ENCODE assay signal across 8 mouse cellular contexts in genomic region chr4:140684141-140684871, GRCm38 (mm10). TPM values are rescaled to one million over a fixed set of nuclear protein-coding genes. Genes with fewer than 3 reads are reported as not detected.
A peak's percentile ranks its signal among the peaks of the same experiment; 100 is the strongest.
DNase-seq lines count a peak whose midpoint lies in the region; ATAC-seq and TF ChIP-seq lines count a peak whose summit lies in the region.

No protein-coding gene starts in this region.

- 0 out of 2 replicates have a peak overlapping the region, but pooled peaks have one; percentile 16 for H3K9ac ChIP-seq in ES-Bruce4 (ENCODE audit: low read depth, poor library complexity, severe bottlenecking)
- peak overlapping the region; percentile 54; the same call in 1 of the 2 replicates for H3K9ac ChIP-seq in heart, embryonic 11.5 days (ENCODE audit: low read depth, low read length)
- no peak overlapping the region for H3K9ac ChIP-seq in limb, embryonic 12.5 days (replicated peaks)
- peak overlapping the region; percentile 27 for H3K9ac ChIP-seq in midbrain, embryonic 11.5 days (ENCODE audit: low read length)

- H3K9me3 ChIP-seq in ES-Bruce4 (replicated peaks; ENCODE audit: control insufficient read depth, insufficient read depth, low read length, poor library complexity, severe bottlenecking): no peaks in the 10 kb centered on the region
- H3K9me3 ChIP-seq in heart, embryonic 11.5 days (replicated peaks; ENCODE audit: control insufficient read depth, low read length): no peaks in the 10 kb centered on the region
- H3K9me3 ChIP-seq in limb, embryonic 12.5 days: no peaks in the 10 kb centered on the region
- H3K9me3 ChIP-seq in midbrain, embryonic 11.5 days (ENCODE audit: control insufficient read depth, low read length): no peaks in the 10 kb centered on the region

- no peak for TF ChIP-seq CTCF in ES-Bruce4 (IDR thresholded peaks at IDR 0.05; ENCODE audit: low read depth, low read length)

- WGBS in heart, embryonic 11.5 days (ENCODE audit: insufficient replicate concordance): 5% methylated on average over 16 of the region's 16 CpGs
- under 1% methylated on average over 16 of the region's 16 CpGs for WGBS in limb, embryonic 12.5 days
- WGBS in midbrain, embryonic 11.5 days: 27% methylated on average over 16 of the region's 16 CpGs

- H3K4me2 ChIP-seq in heart, embryonic 11.5 days: peak overlapping the region; percentile 66
- H3K4me2 ChIP-seq in limb, embryonic 12.5 days: peak overlapping the region; percentile 57
- H3K4me2 ChIP-seq in midbrain, embryonic 11.5 days: no peak overlapping the region

- no peak for TF ChIP-seq POLR2A in ES-Bruce4 (IDR thresholded peaks at IDR 0.05; ENCODE audit: insufficient read depth, low read length)

- no peak for TF ChIP-seq EP300 in ES-Bruce4 (IDR thresholded peaks at IDR 0.05; ENCODE audit: insufficient read depth, low read depth, low read length)

- H3K4me3 ChIP-seq in ES-Bruce4 (ENCODE audit: low read depth, low read length): no peak overlapping the region
- H3K4me3 ChIP-seq in heart, embryonic 11.5 days (ENCODE audit: low read depth, low read length): peak overlapping the region; percentile 30
- peak overlapping the region; percentile 17 for H3K4me3 ChIP-seq in limb, embryonic 12.5 days (replicated peaks)
- H3K4me3 ChIP-seq in midbrain, embryonic 11.5 days (ENCODE audit: low read depth, low read length): no peak overlapping the region

- no peaks in the 10 kb centered on the region for H3K36me3 ChIP-seq in ES-Bruce4 (ENCODE audit: control insufficient read depth, insufficient read depth, low read length, poor library complexity, severe bottlenecking)
- H3K36me3 ChIP-seq in heart, embryonic 11.5 days (ENCODE audit: control insufficient read depth, insufficient read depth, low read length): no peaks in the 10 kb centered on the region
- H3K36me3 ChIP-seq in limb, embryonic 12.5 days: no peaks in the 10 kb centered on the region
- H3K36me3 ChIP-seq in midbrain, embryonic 11.5 days (ENCODE audit: control insufficient read depth, insufficient read depth, low read length): no peaks in the 10 kb centered on the region

- peak; percentile 71 for DNase-seq in c-Kit-positive CD71-negative TER-119-negative erythroid progenitor cells, embryonic 14.5 days (ENCODE audit: low read depth)
- DNase-seq in midbrain, embryonic 11.5 days (ENCODE audit: low spot score, missing footprints): no peak
- no peak for DNase-seq in layer of hippocampus, adult 8-10 months (ENCODE audit: low spot score in 2 of 2)
- DNase-seq in testis, postnatal 10 days (ENCODE audit: low spot score): no peak
- DNase-seq in urinary bladder, postnatal 10 days (ENCODE audit: low spot score): no peak

- peak overlapping the region; percentile 38; the same call in 1 of the 2 replicates for H3K27ac ChIP-seq in ES-Bruce4 (ENCODE audit: insufficient read depth, low read length)
- peak overlapping the region; percentile 59; the same call in 1 of the 2 replicates for H3K27ac ChIP-seq in heart, embryonic 11.5 days (ENCODE audit: low read depth, low read length)
- H3K27ac ChIP-seq in limb, embryonic 12.5 days: peak overlapping the region; percentile 68
- H3K27ac ChIP-seq in midbrain, embryonic 11.5 days (ENCODE audit: low read depth, low read length): peak overlapping the region; percentile 6; the same call in 1 of the 2 replicates

- no peaks in the 10 kb centered on the region for H3K27me3 ChIP-seq in ES-Bruce4 (ENCODE audit: control insufficient read depth, insufficient read depth, low read length, poor library complexity, severe bottlenecking)
- no peaks in the 10 kb centered on the region for H3K27me3 ChIP-seq in heart, embryonic 11.5 days (ENCODE audit: control insufficient read depth, insufficient read depth, low read length)
- H3K27me3 ChIP-seq in limb, embryonic 12.5 days: no peaks in the 10 kb centered on the region
- no peaks in the 10 kb centered on the region for H3K27me3 ChIP-seq in midbrain, embryonic 11.5 days (ENCODE audit: control insufficient read depth, insufficient read depth, low read length)

- ATAC-seq in heart, embryonic 11.5 days (replicated peaks; ENCODE audit: insufficient number of reproducible peaks, low FRiP score, low TSS enrichment): peak; percentile 70
- ATAC-seq in limb, embryonic 12.5 days (ENCODE audit: insufficient number of reproducible peaks, insufficient read depth, low FRiP score, low TSS enrichment, low read depth): peak; percentile 69
- ATAC-seq in midbrain, embryonic 11.5 days (ENCODE audit: low FRiP score): no peak

- peaks cover 13% of the 10 kb centered on the region for H3K4me1 ChIP-seq in ES-Bruce4 (ENCODE audit: control insufficient read depth, insufficient read depth, low read length)
- H3K4me1 ChIP-seq in heart, embryonic 11.5 days (ENCODE audit: control insufficient read depth, insufficient read depth, low read length): peaks cover 12% of the 10 kb centered on the region
- peaks cover 30% of the 10 kb centered on the region for H3K4me1 ChIP-seq in limb, embryonic 12.5 days (replicated peaks)
- H3K4me1 ChIP-seq in midbrain, embryonic 11.5 days (ENCODE audit: control insufficient read depth, insufficient read depth, low read length): peaks cover 11% of the 10 kb centered on the region

RNA-seq across cellular contexts. Expression of gene Rcc2, which starts 16.0 kb away (rescaled TPM):
- polyA plus RNA-seq in ES-Bruce4 (2011; ENCODE audit: insufficient read depth, insufficient read length, low read depth, missing spikeins): 222 and 227 TPM in 2 replicates
- 23.3 and 24.6 TPM in 2 replicates for polyA plus RNA-seq in heart, embryonic 11.5 days (2014; fragmentation: Nextera tagmentation; extraction: Ambion mirVana)
- polyA plus RNA-seq in limb, embryonic 12.5 days (2016; fragmentation: Nextera tagmentation; extraction: Ambion mirVana): 75.8 and 139 TPM in 2 replicates
- polyA plus RNA-seq in midbrain, embryonic 11.5 days (2014; fragmentation: Nextera tagmentation; extraction: Ambion mirVana): 54.1 and 70.1 TPM in 2 replicates
- 10 to 100 TPM; 82.5 to 87.8 (median 85.0) TPM for total RNA-seq in layer of hippocampus, adult 8-10 months (2022)

RNA-seq across cellular contexts. Expression of gene Arhgef10l, which starts 18.5 kb away (rescaled TPM):
- polyA plus RNA-seq in ES-Bruce4 (2011; ENCODE audit: insufficient read depth, insufficient read length, low read depth, missing spikeins): 7.5 and 7.7 TPM in 2 replicates
- polyA plus RNA-seq in heart, embryonic 11.5 days (2014; fragmentation: Nextera tagmentation; extraction: Ambion mirVana): 9.7 and 12.9 TPM in 2 replicates
- 18.1 and 20.0 TPM in 2 replicates for polyA plus RNA-seq in limb, embryonic 12.5 days (2016; fragmentation: Nextera tagmentation; extraction: Ambion mirVana)
- polyA plus RNA-seq in midbrain, embryonic 11.5 days (2014; fragmentation: Nextera tagmentation; extraction: Ambion mirVana): 17.6 and 18.5 TPM in 2 replicates
- total RNA-seq in layer of hippocampus, adult 8-10 months (2022): 10 to 100 TPM; 44.6 to 55.8 (median 46.7) TPM

RNA-seq across cellular contexts. Expression of gene Padi6, which starts 58.1 kb away (rescaled TPM):
- 0.29 TPM in 1 of 2 replicates, not detected in the other for polyA plus RNA-seq in ES-Bruce4 (2011; ENCODE audit: insufficient read depth, insufficient read length, low read depth, missing spikeins)
- polyA plus RNA-seq in heart, embryonic 11.5 days (2014; fragmentation: Nextera tagmentation; extraction: Ambion mirVana): not detected in 2 replicates
- polyA plus RNA-seq in limb, embryonic 12.5 days (2016; fragmentation: Nextera tagmentation; extraction: Ambion mirVana): not detected in 2 replicates
- 0.15 TPM in 1 of 2 replicates, not detected in the other for polyA plus RNA-seq in midbrain, embryonic 11.5 days (2014; fragmentation: Nextera tagmentation; extraction: Ambion mirVana)
- not detected for total RNA-seq in layer of hippocampus, adult 8-10 months (2022)

Comparison
In these comparisons a context has a peak if more than half of its experiments do, and no peak if none do; other contexts are left out.
1. H3K27ac ChIP-seq: peak in every context shown above with its lines; median percentile 68 in limb, embryonic 12.5 days; 59 in heart, embryonic 11.5 days; 38 in ES-Bruce4; 6 in midbrain, embryonic 11.5 days.
2. H3K4me3 ChIP-seq: peak in heart, embryonic 11.5 days (single experiment) and limb, embryonic 12.5 days (single experiment); none in ES-Bruce4 (single experiment) and midbrain, embryonic 11.5 days (single experiment).